Mouse (Mus musculus): Measurements from ENCODE around the gene Bmi1. TPM values are rescaled to one million over a fixed set of nuclear protein-coding genes. Genes with fewer than 3 reads are reported as not detected.

Bmi1 gene
- polyA plus RNA-seq, 1 experiment from 2014 or later, result 19.6 TPM

DNA sequence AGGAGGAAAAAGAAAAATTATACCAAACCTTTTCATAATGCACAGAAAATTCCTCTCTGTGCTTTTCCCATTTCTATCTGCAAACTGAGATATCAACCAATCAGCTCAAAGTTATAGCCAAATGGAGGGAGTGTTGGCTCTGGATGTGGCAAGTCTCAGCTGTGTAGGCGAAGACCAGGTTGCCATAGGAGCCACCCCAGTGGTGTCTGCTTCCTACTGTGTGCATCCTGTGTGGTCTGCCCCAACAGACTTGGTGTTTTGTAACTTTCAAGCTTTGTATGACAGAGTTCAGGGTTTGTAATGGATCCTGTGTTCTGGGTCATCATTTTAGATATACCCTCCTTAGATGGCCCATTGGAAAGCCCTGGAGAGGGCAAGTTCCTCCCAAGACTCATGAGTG lies 47.6 kb downstream of the Bmi1 start:
- H3K36me3 ChIP-seq (ENCODE audit: control insufficient read depth, insufficient read depth, low read length), result no peaks in the 10 kb centered on the region
- H3K9me3 ChIP-seq (ENCODE audit: control insufficient read depth, low read length), result no peaks in the 10 kb centered on the region
- H3K27ac ChIP-seq (replicated peaks in 1 of 2; ENCODE audit: control insufficient read depth in 1 of 2, insufficient read depth in 1 of 2, low read depth in 2 of 2, low read length in 2 of 2), result no peak overlapping the region
- WGBS, result 79% methylated on average over 1 of the region's 1 CpGs
- H3K27me3 ChIP-seq (ENCODE audit: control insufficient read depth, insufficient read depth, low read length), result no peaks in the 10 kb centered on the region
- no peak overlapping the region for H3K4me3 ChIP-seq (ENCODE audit: control insufficient read depth in 1 of 2, insufficient read depth in 1 of 2, low read depth in 1 of 2, low read length in 2 of 2)
- H3K4me2 ChIP-seq (ENCODE audit: low read length), result no peak overlapping the region
- ATAC-seq (ENCODE audit: insufficient number of reproducible peaks, insufficient read depth, low FRiP score, low read depth), result no peak
- no peak overlapping the region for H3K9ac ChIP-seq (ENCODE audit: low read length)
- H3K4me1 ChIP-seq (ENCODE audit: control insufficient read depth in 2 of 2, insufficient read depth in 2 of 2, low read length in 2 of 2), result no peaks in the 10 kb centered on the region

DNA sequence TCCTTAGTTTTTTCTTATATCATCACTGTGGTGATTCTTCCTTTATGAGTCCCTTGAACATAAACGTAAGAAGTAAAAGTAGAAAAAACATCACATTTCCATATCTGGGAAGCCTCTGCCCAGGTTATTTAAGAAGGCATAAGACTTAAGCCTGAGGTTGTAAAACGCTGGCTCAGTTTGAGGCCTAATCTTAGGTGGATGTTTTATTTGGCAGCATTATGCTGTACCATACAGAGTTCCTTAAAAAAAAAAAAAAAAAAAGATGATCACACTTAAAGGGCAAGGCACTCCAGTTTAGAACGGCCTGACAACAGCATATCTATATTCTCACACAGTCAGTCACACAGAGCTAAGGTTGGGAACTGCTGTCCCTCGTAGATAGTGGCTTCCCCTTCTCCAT lies 49.1 kb downstream of the Bmi1 start:
- Histone ChIP-seq H3K27ac (replicated peaks in 1 of 2; ENCODE audit: control insufficient read depth in 1 of 2, insufficient read depth in 1 of 2, low read depth in 2 of 2, low read length in 2 of 2) (no peak overlapping the region), H3K4me1 (ENCODE audit: control insufficient read depth in 2 of 2, insufficient read depth in 2 of 2, low read length in 2 of 2) (no peaks in the 10 kb centered on the region), H3K36me3 (ENCODE audit: control insufficient read depth, insufficient read depth, low read length) (no peaks in the 10 kb centered on the region), H3K9ac (ENCODE audit: low read length) (no peak overlapping the region), H3K4me3 (ENCODE audit: control insufficient read depth in 1 of 2, insufficient read depth in 1 of 2, low read depth in 1 of 2, low read length in 2 of 2) (no peak overlapping the region), H3K4me2 (ENCODE audit: low read length) (no peak overlapping the region), H3K9me3 (ENCODE audit: control insufficient read depth, low read length) (no peaks in the 10 kb centered on the region), H3K27me3 (ENCODE audit: control insufficient read depth, insufficient read depth, low read length) (no peaks in the 10 kb centered on the region)
- no peak for ATAC-seq (ENCODE audit: insufficient number of reproducible peaks, insufficient read depth, low FRiP score, low read depth)
- 49% methylated on average over 4 of the region's 4 CpGs for WGBS

DNA sequence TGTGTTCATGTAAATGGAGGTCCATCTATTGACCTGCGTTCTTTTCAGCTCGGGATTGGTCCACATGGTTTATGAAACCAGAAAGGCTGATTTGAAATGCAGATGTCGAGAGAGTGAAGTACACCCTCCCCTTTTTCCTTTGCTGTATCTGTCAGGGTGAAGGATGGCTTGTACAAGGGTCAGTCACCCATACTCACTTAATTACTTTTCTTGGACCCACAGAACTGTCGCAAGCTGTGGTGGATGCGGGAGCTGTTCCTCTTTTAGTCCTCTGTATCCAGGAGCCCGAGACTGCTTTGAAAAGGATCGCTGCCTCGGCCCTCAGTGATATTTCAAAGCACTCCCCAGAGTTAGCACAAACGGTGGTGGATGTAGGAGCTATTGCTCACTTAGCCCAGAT lies 54.9 kb downstream of the Bmi1 start:
- Histone ChIP-seq H3K9me3 (ENCODE audit: control insufficient read depth, low read length) (no peaks in the 10 kb centered on the region), H3K4me2 (ENCODE audit: low read length) (no peak overlapping the region), H3K4me3 (ENCODE audit: control insufficient read depth in 1 of 2, insufficient read depth in 1 of 2, low read depth in 1 of 2, low read length in 2 of 2) (no peak overlapping the region), H3K27ac (replicated peaks in 1 of 2; ENCODE audit: control insufficient read depth in 1 of 2, insufficient read depth in 1 of 2, low read depth in 2 of 2, low read length in 2 of 2) (no peak overlapping the region), H3K9ac (ENCODE audit: low read length) (no peak overlapping the region), H3K4me1 (ENCODE audit: control insufficient read depth in 2 of 2, insufficient read depth in 2 of 2, low read length in 2 of 2) (no peaks in the 10 kb centered on the region), H3K27me3 (ENCODE audit: control insufficient read depth, insufficient read depth, low read length) (no peaks in the 10 kb centered on the region), H3K36me3 (ENCODE audit: control insufficient read depth, insufficient read depth, low read length) (no peaks in the 10 kb centered on the region)
- ATAC-seq (ENCODE audit: insufficient number of reproducible peaks, insufficient read depth, low FRiP score, low read depth), result no peak
- 48% methylated on average over 9 of the region's 9 CpGs for WGBS

DNA sequence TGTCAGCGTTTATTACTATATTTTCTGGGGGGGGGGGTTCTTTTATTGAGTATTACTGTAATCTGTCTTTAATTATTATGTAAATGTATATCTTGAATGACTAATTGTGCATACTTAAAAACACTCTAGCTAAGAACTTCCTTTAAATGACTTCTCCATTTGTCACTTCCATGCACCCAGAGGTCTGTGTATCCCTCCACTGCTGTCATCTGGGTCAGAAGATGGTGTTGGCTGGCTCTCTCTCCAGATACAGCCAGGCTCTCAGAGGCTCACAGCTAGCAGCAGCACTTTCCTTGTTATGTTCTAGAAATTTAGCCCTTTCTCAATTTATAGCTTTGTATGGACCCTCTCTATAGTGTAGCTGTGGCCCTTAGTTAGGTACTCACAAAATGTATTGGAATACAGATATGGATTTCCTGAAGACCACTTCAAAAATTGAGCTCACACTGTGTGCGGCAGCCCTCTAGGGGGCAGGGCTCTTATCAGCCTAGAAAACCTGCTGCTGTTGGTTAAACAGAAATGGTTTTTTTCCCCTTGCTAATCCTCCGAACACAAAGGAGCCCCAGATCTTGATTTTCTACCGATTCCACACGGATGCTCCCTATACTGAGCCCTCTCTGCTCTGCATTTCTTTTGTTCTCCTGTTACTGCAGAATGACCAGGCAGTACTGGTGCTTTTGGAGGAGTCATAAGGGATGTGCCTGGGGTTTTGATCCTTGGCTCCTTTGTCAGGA lies 57.7 kb downstream of the Bmi1 start:
- Histone ChIP-seq H3K4me2 (ENCODE audit: low read length) (no peak overlapping the region), H3K4me3 (ENCODE audit: control insufficient read depth in 1 of 2, insufficient read depth in 1 of 2, low read depth in 1 of 2, low read length in 2 of 2) (no peak overlapping the region), H3K36me3 (ENCODE audit: control insufficient read depth, insufficient read depth, low read length) (no peaks in the 10 kb centered on the region), H3K27ac (replicated peaks in 1 of 2; ENCODE audit: control insufficient read depth in 1 of 2, insufficient read depth in 1 of 2, low read depth in 2 of 2, low read length in 2 of 2) (no peak overlapping the region), H3K9ac (ENCODE audit: low read length) (no peak overlapping the region), H3K9me3 (ENCODE audit: control insufficient read depth, low read length) (no peaks in the 10 kb centered on the region), H3K27me3 (ENCODE audit: control insufficient read depth, insufficient read depth, low read length) (no peaks in the 10 kb centered on the region), H3K4me1 (ENCODE audit: control insufficient read depth in 2 of 2, insufficient read depth in 2 of 2, low read length in 2 of 2) (no peaks in the 10 kb centered on the region)
- no peak for ATAC-seq (ENCODE audit: insufficient number of reproducible peaks, insufficient read depth, low FRiP score, low read depth)
- WGBS, result 30% methylated on average over 5 of the region's 5 CpGs

Other genes with a start within 250 kb of the Bmi1 start
- 206 TPM in 2 replicates for gene Commd3, start 4.6 kb upstream of the Bmi1 start, polyA plus RNA-seq (2014; fragmentation: Nextera tagmentation; extraction: Ambion mirVana)
- gene Spag6, start 17.0 kb downstream of the Bmi1 start, polyA plus RNA-seq (2014; fragmentation: Nextera tagmentation; extraction: Ambion mirVana), result 0.32 TPM in 1 of 2 replicates, not detected in the other